Mouse (Mus musculus) lung, postnatal 10 days (tissue): Measurements from ENCODE around the gene Tmem258.
"Not testable (repeated sequence)": the region's sequence is repeated elsewhere in the genome, so short reads cannot be mapped to it uniquely, and the experiment has no call there.

ENCODE experiments used
- DNase-seq: peaks from one replicate; pipeline ENCODE4 v3.0.0; 2021

Gene Tmem258

DNA sequence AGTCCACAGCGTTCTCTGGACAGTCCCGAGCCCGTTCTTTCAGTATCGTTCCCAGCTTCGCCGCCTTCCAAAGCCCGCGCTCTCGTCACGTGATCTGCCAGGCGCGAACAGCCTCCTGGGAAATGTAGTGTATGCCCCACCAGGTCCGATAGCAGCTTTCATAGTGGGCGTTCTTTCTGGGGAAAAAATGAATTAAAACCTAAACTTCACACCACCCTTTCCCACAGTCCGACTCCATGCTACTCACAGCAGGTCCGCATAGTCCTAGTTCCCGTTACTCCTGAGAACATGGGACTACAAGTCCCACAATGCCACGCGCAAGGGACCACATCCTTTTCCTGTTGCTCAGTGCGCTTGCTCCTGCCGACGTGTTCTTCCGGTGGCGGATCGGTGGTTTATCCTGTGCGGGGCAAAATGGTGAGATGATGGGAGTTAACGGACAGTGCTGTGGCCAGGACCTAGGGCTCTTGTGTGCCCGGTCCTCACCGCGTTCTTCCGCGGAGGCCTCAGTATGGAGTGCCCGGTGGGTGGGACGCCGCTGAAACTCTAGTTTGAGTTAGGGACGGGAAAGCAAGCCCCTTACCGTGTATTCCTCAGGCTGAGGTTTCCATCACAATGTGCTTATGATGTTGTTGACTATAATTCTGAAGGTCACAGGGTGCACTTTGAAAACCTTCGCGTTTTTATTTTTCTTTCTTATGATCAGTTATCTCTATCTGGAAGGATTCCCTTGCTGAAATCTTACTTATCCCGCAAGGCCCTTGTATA lies at the start of gene Tmem258, which contains the start of gene Fen1:
Gene Tmem258 (plus strand): TSS at position 167 of the 768 bp plus-strand sequence.
Gene Fen1 (minus strand): TSS at position 322 of the 768 bp plus-strand sequence.
- DNase-seq: peak; percentile 91

DNA sequence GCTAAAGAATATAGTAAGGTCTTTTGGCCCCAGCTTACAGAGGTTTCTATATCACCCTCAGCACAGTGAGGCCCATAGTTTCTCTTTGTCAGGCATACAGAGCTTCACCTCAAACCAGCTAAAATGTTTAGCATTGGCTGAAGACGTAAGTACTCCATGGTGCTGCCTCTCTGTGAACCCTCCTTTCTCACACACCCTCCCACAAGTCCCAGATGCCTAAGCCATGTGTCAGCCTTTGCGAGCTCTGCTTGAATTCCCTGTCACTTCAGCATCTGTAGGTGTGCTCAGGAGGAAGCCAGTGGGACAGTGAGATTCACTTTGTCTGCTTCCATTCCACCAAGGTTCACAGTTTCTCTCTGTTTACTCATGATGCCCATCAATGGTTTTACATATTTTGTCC lies 46.1 kb upstream of the Tmem258 start:
- DNase-seq: no peak

DNA sequence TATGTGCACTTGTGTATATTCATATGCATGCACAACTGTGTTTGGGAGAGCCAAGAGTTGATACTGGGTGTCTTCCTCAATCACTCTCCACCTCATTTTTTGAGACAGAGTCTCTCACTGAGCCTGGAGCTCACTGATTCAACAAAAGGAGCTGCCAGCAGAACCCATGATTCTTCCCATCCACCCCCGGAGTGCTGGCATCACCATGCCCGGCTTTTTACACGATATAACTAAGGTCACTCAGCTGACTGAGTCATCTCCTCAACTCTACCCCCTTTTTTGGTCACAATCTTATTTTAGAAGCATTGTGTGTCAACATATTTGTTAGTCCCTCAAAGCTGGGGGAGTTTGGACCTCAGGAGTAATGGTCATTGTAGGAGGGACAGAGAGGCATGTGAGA lies 39.9 kb upstream of the Tmem258 start:
- no peak for DNase-seq

DNA sequence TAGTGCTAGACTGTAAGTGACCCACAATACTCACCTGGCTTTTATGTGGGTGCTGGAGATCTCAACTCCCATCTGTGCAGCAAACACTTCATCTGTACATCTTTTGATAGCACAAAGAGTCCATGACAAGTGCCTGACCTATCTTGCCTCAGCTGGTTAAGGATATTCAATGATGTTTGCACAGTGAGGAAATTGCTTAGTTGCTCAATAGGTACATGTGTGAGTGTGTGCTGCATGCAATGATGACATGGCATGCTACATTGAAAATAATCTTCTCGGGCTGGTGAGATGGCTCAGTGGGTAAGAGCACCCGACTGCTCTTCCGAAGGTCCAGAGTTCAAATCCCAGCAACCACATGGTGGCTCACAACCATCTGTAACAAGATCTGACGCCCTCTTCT lies 37.9 kb upstream of the Tmem258 start:
- DNase-seq: not testable (repeated sequence)

DNA sequence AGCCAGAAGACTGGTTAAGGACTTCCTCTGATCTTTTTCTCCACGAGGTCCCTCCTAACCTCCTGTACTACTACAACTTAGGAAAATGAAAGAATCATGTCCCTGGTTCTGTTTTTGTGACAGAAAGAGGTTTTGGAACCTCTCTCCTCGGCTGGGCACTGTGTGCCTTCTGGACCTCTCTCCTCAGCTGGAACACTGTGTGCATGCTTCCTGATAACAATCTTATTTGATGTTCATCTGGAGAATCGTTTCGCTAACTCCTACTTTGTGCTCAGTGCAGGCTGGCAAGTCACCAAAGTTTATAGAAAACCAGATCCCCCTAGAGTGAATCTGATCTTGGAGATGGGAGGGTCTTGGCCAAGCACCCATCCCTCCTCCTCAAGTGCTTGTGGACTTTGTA lies 36.7 kb upstream of the Tmem258 start:
- DNase-seq: no peak

DNA sequence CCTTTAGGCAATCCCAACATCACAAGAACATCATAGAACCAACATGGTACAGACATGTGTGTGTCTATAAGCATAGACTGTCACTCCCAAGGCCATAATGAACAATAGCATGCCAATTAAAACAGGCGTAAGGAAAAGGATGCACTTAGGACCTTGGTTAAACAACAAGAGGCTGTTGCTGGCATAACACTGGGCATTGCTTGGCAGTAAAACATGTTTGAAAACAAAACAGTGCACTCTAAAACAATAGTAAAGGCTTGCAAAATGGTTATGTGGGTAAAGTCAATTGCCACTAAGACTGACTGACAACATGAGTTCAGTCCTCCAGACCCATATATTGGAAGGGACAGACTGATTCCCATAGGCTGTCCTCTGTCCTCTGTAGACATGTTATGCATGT lies 35.9 kb upstream of the Tmem258 start:
- DNase-seq: no peak

DNA sequence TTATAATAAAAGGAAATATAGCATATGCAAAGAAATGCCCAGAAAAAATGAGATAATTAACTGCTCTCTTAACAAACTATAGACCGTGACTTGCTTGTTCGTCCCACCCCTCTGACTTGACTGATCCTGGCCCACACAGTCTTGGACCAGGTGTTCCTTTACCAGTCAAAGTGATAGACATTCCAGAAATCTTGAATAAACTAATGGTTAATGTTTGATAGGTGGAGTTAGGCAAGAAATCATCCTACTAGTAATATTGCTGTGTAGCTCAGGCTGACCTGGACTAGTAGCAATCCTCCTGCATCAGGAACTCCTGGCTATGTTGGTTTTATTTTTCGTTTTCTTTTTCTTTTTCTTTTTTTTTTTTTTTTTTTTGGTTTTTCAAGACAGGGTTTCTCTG lies 35.4 kb upstream of the Tmem258 start:
- no peak for DNase-seq

DNA sequence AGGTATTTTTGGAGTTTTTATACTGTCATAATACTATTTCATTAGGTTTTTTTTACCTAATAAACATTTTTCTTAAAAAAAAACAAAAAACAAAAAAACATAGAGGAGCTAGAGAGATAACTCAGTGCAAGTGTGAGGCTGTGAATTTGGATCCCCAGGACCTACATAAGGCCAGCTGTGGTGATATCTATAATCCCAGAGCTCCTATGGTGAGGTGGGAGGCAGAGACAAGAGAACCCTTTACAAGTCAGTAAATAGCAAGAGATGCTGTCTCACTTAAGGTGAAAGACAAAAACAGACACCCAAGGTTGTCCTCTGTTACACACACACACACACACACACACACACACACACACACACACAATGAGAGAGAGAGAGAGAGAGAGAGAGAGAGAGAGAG lies 34.6 kb upstream of the Tmem258 start:
- DNase-seq: no peak

DNA sequence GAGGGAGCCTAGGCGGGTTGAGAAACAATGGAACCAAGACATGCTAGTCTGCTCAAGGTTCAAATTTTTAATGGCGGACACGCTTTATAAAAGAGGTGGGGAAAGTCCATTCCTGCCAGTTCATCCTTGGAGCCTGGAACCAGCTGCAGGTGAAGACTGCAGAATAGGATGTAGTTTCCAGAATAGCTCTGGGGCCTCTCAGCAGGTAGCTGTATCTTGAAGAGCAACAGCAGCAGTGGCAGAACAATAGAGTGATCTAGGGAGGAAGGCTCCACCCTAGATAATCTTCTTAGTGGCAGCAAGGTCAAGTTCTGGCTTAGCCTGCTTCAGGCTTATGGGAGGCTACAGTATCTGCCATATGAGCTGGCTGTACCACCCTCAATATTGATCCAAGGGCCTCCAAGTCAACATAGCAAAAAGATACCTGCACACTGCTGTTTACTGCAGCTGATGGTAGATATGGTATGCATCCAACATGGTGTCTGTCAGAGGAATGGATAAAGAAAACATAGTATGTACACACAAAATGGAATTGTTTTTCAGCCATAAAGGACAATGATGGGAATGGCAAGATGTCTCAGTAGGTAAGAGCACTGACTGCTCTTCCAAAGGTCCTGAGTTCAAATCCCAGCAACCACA lies 34.0 kb upstream of the Tmem258 start:
- not testable (repeated sequence) for DNase-seq

DNA sequence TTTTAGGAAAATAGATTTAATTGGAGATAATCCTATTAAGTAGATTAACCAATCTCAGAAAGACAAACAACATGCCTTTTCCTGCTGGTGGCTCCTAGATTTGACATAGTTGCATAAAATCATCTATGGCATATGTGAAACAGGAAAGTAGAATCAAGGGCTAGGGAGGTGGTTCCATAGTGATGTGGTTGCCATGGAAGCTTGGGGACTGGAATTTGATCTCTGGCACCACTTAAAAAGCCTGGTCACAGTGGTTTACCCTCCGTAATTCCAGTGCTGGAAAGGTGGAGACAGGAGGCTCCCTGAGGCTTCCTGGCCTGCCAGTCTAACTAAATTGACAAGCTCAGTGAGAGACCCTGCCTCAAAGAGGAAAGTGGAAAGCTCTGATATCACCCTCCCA lies 33.3 kb upstream of the Tmem258 start:
- no peak for DNase-seq

DNA sequence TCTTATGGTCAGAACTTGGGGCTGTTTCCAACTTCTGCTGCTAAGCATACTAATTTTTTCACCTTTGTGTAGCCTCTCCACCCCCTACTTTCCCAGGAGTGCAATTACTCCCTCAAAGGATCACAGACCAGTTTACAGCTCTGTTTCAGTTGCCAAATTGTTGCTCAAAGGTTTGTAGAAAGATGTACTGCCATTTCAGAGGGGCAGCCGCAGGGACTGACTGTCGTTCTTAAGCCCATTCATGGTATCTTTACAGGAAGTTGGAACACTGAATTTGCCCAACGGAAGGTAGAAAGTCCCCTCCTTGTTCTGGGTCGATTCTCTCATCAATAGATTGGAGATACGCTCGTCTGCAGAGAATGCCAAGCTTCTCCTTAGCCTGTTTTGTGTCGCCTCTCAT lies 32.5 kb upstream of the Tmem258 start:
- no peak for DNase-seq

DNA sequence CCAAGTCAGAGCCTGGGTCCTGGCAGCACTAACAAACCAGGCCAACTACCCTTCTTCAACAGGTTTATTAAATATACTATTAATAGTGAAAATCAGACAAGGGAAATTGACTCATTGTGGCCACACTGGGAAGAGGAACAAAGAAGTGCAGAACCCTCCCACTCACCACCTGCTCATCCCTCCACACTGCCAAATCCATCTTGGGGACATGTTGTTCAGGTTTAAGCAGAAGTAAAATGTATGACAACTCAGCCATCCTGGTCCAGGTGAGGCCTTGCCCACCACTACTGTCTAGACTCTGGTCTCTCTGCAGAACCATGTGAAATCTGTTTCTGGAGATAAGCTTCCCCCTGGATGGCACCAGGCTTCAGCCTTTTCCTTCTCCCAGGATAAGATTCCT lies 32.0 kb upstream of the Tmem258 start:
- no peak for DNase-seq

DNA sequence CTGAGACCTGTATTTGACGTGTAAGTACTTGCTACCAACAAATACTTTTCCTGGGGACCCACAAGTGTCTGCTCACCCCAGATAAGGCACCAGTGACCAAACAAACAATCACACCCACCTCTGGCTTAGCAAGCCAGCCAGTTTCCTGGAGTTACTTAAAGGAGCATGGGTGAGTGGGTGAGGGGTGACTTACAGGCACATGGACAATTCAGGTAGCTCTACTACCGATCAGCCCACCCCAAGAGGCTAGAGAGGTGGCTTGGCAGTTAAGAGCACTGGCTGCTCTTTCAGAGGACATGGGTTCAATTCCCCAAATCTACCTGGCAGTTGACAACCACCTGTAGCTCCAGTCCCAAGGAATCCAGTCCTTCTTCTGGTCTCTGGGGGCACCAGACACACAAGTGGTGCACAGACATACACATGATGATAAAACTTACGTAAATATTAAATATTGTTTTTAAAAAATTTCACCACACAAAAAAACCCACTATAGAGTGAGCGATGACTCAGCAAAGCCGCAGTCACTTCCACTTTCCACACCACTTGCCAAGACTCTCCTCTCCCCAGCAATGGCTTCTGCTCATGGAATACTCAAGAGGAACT lies 30.6 kb upstream of the Tmem258 start:
- DNase-seq: no peak

DNA sequence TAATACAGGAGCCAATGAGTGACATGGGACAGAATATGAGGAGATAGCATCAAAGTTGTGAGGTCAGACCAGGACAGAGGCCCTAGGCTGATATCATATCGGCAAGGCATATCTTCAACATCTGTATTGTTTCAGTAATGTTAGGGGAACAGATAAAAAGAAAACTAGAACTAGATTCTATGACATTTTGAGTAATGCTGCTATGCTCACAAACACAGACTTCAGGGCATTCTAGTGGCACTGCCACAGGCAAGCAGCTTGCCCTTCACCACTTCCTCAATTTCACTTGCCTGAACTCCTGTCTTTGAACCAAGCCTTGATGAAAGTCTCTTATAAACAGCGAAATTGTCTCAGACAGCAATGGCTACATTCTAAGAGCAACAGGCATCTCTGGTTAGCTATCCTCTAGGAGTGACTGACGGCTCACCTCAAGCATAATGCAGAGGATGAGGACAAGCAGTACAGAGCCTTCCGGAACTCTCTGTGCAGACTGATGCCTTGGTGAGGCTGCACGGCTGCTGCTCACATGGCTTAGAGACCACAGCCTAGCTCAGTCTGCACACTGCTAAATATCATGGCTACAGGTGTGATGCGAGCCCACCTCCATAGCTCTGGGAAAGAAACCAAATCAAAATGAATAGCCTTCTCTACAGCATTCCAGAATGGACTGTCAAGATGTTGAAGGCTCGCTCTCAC lies 29.8 kb upstream of the Tmem258 start:
- no peak for DNase-seq

DNA sequence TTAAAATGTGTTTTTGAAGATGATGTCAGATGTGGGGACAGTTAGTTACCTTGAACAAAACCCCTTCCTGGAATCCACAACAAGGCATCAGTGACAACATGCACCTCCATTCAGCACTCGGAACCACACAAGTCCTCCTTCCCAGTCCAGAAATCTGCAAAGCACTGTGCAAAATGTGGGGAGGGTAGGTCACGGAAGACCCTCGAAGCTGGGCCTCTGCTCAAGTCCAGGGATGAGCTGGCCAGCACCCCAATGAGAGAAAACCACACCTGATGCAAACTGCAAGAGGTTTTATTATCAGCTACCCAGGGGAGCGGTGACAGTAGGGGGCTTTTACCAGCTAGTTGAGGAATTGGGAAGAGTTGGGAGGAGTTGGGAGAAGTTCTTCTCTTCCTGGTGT lies 28.9 kb upstream of the Tmem258 start:
- no peak for DNase-seq

DNA sequence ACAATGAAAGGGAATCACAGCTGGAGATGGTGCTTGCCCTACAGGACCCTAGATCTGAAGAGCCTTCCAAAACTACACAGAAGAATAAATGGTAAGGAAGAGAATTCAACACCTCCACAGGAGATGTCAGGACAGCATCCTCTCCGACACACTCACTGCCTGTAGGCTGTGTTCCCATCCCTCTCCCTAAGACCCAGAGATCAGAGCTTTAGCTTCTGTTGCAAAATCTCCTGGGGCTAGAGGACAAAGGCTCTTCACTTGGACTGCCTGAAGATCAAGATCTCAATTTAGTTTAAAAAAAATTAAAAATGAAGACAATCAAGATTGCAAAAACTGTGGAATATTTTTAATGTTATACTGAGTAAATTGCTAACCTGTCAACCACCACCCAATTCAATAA lies 27.3 kb upstream of the Tmem258 start:
- no peak for DNase-seq

DNA sequence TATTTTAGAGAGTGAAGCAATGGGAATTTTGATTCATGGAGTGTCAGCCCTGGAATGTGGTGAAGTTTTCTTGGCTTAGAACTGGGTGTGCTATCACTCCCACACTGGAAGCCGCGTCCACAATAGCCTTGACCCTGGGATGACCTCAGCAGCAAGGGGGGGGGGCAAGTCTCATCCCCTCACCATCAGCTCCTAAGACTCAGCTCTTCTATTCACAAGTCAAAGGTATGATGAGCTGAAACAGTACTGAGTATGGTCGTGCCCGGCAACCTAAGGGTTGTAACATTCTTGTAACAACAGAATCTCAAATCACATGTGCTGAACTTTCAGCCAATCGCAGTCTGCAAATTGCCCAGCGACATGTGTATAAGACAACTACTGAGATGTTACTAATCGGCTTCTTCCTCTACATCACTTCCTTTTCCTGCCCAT lies 26.9 kb upstream of the Tmem258 start:
- peak; percentile 64 for DNase-seq

DNA sequence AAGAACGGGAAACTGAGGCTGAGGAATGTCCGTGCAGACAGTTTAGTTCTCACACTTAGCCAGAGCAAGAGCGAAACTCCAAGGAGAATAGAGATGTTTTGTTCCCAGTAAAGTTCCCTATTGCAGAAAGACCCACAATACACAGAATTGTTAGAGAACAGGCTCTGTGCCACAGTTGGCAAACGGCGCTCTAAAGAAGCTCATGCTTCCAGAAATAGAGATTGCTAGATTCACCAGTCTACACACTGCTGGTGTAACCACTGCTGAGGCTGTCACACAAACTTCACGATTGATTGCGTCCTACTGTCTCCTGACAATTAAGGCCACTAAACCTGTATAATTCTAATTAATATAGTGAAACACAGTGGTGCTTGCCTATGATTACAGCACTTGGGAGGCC lies 22.6 kb upstream of the Tmem258 start:
- no peak for DNase-seq

DNA sequence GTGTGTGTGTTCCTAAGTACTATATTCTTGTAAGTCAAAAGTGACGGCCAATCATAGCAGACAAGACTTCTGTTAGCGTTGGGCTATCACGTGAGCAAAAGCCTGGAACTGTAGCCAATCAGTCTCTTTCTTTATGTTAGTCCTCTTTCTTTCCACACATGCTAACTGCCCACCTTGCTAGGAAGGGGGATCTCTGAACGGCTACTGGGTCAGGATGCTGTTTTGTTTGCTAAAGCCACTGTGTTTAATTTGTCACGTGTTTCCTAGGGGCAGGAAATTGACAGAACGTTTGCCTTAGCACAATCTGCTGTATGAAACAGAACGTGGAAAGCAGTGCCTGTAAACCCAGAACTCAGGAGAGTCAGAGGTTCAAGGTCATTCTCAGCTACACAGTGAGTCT lies 21.7 kb upstream of the Tmem258 start:
- DNase-seq: no peak

DNA sequence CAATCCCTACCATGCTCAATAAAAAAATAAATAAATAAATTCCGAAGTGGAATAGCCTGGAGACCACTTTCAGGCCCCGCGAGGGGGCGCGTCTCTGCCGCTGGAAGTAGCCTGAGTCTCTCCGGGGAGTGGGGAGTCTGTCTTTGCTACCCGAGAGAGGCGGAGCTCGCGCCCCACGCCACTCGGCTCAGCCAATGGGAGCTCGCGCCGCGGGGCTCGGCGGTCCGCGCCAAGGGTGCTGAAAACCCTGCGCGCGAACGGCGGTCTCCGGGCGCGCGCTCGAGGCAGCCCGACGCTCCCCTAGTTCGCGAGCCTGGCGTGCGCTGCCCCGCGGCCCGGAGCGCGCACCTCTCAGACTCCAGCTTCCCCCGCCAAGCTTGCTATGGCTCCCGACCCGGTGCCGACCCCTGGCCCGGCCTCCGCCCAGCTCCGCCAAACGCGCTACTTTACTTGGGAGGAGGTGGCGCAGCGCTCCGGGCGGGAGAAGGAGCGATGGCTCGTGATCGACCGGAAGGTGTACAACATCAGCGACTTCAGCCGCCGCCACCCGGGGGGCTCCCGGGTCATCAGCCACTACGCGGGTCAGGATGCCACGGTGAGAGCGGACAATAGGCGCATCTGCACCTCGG lies 21.0 kb upstream of the Tmem258 start, which contains the start of gene Fads1:
Gene Fads1 (plus strand): TSS at position 219 of the 629 bp plus-strand sequence.
- peak; percentile 97 for DNase-seq

DNA sequence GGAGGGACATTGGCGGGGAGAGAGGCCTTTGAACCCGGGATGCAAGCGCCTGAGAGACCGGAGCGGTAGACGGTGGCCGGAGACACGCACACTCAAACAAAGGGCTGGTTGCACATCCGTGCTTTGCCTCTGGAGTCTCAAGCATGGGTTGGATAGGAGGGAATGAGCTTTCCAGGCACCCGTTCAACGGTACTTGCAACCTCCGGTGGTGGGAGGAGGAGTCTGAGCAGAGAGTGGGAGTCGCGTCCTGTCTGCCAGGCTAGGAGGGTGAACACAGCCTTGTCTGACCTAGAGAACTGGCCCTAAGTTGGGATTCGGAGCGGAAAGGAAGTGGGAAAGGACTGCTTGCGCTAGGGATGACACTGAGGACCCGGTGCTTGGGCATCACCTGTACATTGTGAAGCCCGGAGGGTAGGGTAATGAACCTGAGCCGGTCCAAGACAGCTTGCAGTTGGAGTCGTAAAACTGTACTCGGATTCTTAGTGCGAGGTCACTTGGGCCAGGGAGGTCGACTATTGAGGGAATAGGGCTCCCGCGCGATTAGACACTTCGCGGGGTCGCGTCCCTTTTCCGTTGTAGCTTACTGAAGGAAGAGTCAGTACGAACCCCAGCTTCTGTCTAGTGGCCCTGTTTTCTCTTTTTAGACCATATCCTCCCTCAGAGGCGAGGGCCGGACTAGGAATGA lies 20.4 kb upstream of the Tmem258 start:
- peak; percentile 89 for DNase-seq

DNA sequence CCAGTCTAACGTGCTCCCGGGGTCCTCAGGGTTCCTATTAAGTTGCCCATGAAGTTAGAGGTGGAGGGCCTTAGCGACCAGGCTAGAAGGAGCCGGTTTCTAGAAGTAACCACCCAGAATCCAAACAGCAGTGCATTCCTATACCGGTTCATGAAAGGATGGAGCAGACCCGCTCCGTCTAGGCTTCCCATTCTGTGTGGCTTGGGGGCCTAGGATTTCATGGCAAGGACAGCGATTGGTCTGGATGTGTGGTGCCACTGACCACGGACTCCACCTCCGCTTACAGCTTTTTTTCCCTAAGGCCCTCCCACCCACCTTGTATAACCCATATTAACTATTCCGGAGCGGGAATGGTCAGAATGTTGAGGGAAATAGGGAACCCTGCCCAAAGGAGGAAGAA lies 19.7 kb upstream of the Tmem258 start:
- DNase-seq: peak; percentile 61
